Mouse (Mus musculus) megakaryocyte-erythroid progenitor cell, adult 5-6 weeks (primary cell): ENCODE data around the gene Usp2. TPM values are rescaled to one million over a fixed set of nuclear protein-coding genes. Genes with fewer than 3 reads are reported as not detected.
A peak's percentile ranks its signal among the peaks of the same experiment; 100 is the strongest.

Experiments used
- ATAC-seq: replicated peaks from 2 replicates; pipeline ENCODE4 v1.8.0; 2016; ENCODE audit warnings: mild to moderate bottlenecking, inconsistent platforms; ENCODE audit not compliant: severe bottlenecking, poor library complexity, low FRiP score, low TSS enrichment
- total RNA-seq, 2 experiments: library from RNA; stranded (forward) in 1 of 2; stranded (reverse) in 1 of 2; fragments of 200-1000, 215-1000 nt in 1 of 2; fragments of >200 nt in 1 of 2; fragmentation: Nextera tagmentation in 1 of 2; gene quantifications; 2 replicates each; pipeline ENCODE4 v1.2.3; 2014 to 2017

The Usp2 gene
- total RNA-seq, 2 experiments from 2014 or later, result 1.8 to 2.1 TPM

- no peak for ATAC-seq
These were observed 21.5 kb upstream of the Usp2 start for GRCm38 (mm10) chr9:44045158-44045883.

DNA sequence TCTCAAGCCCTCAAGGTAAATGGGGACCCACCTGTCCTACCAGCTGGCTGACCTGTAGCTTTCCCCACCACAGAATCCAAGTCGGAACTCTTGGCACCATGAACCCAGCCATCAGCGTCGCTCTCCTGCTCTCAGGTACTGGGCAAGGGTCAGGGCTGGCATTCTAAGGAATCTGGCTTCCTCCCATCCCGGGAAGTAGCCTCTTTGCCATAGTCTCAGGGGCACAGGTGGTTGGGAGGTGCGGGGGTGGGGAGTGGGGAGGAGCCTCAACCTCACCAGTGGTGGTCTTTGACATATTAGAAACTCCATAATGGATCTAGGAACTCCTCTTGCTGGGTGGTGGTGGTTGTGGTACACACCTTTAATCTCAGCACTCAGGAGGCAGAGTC lies 20.9 kb upstream of the Usp2 start:
- ATAC-seq, result no peak

DNA sequence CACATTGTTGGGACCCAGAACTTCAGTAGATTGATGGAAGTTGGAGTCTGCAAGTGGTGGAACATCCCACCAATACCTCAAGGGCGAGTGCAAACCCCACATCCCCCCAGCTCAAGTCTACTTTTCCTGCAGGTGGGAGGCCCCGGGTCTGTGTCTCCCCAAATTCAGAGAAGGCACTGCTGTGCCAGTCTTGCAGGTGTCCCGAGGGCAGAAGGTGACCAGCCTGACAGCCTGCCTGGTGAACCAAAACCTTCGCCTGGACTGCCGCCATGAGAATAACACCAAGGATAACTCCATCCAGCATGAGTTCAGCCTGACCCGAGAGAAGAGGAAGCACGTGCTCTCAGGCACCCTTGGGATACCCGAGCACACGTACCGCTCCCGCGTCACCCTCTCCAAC lies 20.4 kb upstream of the Usp2 start:
- ATAC-seq, result no peak

DNA sequence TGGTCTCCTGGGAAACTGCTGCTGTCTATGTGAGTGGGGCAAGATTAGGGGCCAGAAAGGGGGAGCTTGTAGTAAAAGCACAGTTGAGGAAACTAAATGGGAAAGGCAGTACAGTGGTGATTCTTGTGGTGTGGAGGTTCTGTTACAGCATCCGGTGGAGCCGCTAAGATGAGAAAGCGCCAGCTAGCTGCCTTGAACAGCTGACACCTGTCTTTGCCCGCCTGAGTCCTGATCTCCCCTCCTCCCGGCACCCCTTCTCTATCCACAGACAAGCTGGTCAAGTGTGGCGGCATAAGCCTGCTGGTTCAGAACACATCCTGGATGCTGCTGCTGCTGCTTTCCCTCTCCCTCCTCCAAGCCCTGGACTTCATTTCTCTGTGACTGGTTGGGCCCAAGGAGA lies 19.8 kb upstream of the Usp2 start:
- ATAC-seq, result no peak

DNA sequence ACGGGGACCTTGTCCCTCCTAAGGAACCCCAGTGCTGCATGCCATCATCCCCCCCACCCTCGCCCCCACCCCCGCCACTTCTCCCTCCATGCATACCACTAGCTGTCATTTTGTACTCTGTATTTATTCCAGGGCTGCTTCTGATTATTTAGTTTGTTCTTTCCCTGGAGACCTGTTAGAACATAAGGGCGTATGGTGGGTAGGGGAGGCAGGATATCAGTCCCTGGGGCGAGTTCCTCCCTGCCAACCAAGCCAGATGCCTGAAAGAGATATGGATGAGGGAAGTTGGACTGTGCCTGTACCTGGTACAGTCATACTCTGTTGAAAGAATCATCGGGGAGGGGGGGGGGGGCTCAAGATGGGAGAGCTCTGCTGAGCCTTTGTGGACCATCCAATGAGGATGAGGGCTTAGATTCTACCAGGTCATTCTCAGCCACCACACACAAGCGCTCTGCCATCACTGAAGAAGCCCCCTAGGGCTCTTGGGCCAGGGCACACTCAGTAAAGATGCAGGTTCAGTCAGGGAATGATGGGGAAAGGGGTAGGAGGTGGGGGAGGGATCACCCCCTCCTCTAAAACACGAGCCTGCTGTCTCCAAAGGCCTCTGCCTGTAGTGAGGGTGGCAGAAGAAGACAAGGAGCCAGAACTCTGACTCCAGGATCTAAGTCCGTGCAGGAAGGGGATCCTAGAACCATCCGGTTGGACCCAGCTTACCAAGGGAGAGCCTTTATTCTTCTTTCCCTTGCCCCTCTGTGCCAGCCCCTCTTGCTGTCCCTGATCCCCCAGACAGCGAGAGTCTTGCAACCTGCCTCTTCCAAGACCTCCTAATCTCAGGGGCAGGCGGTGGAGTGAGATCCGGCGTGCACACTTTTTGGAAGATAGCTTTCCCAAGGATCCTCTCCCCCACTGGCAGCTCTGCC lies 19.0 kb upstream of the Usp2 start:
- ATAC-seq, result no peak

DNA sequence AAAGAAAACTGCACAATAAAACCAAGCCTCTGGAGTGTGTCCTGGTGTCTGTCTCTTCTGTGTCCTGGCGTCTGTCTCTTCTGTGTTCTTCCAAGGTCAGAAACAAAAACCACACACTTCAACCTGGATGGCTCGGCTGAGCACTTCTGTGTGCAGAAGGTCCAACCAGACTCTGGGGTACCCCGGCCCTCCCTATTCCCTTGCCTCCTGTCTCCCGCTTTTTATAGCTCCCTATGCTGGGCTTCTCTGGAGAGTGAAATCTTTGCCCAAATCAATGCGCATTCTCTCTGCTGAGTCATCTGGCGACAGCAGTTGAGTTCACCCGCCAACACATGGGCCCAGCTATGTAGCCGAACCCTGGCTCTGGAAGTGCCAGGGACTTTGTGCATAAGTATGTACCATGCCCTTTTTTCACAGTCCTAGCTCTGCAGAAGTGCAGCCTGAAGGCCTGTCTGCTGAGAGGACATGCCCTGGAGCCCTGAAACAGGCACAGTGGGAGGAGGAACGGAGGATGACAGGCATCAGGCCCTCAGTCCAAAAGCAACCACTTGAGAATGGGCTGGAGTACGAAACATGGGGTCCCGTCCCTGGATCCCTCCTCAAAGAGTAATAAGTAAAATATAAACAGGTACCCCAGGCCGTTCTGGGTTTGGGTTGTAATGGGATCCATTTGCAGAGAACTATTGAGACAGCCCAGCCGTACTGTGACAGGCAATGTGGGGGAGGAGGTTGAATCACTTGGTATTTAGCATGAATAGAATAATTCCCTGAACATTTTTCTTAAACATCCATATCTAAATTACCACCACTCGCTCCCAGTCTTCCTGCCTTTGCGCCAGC lies 18.1 kb upstream of the Usp2 start:
- no peak for ATAC-seq

DNA sequence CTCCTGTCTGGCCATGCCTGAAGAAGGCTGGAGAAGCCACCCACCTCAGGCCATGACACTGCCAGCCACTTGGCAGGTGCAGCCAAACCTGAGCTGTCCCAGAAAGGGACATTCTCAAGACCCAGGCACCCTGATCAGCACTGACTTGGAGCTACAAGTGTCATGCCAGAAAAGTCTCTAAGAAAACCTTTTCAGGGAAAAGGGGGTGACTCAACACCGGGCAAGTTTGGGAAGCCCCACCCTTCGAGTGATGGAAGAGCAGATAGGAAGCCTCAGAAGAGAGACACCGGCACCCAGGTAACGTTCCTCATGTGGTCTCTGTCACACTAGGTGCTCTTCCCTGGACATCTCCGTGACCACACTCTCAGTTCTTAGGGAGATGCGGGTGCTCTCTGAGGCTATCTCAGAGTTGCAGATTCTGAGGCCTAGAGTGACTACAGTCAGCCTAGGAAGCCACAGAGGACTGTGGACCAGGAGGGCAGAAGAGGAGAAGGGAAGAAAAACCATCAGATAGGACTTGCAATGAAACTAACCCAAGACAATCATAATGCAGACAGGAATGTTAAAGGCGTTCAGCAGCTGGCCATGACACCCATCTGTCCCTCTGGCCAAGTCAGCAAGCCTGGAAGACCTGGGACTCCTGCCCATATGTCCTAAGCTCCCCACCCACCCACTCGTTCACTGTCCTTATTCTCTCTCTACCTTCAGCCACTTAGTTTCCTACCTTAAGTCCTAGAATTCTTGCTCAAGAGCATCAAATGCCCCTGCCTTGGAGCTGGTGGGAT lies 17.2 kb upstream of the Usp2 start:
- no peak for ATAC-seq

DNA sequence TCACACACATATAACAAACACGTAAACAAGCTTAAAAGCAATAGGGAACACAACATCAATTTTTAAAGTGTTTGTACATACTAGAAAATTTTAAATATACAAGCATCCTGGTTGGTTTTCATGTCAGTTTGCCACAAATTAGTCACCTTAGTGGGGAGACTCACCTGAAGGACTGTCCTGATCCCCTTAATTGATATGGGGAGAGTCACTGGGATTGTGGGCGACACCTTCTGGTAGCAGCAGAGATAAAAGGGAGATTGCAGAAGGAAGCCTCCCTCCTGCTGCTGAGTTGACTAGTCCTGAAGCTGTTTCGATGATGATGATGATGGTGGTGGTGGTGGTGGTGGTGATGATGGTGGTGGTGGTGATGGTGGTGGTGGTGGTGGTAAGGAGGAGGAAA lies 14.0 kb upstream of the Usp2 start:
- no peak for ATAC-seq

DNA sequence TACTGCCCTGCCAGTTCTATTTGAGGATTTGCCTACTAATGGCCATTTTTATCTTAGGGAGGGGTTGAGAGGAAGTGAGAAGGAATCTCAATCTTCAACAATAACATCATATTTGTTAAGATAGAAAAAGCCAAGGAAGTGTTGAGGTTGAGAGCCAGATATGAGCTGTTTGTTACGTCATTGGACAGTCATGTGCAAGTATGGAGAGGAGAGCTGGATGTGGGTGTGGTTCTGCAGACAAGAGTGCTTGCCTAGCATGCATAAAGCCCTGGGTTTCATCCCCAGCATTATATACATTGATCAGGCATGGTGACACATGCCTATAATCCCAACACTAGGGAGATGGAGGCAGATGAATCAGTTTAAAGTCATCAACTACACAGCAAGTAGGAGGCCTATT lies 12.9 kb upstream of the Usp2 start:
- ATAC-seq, result no peak

DNA sequence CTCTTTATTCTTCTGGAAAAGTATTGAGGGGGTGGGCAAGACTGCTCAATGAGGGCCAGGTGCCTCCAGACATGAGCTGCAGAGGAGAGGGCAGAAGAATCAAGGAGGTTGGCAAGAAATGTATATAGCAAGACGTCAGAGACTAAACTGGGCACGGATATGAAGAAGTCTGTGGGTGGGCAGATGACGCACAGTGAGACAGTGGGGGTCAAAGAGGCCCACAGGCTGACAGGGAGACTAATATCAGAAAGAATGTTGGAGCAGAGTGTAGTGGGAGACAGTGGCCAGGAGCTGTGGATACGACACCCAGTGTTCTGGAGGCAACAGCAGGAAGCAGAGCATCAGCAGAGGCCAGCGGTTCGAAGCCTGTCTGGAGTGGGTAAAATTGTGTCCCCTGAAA lies 8.2 kb upstream of the Usp2 start:
- no peak for ATAC-seq

GRCm38 (mm10) chr9:44065177-44065576 lies 1.6 kb upstream of the Usp2 start:
- no peak for ATAC-seq

DNA sequence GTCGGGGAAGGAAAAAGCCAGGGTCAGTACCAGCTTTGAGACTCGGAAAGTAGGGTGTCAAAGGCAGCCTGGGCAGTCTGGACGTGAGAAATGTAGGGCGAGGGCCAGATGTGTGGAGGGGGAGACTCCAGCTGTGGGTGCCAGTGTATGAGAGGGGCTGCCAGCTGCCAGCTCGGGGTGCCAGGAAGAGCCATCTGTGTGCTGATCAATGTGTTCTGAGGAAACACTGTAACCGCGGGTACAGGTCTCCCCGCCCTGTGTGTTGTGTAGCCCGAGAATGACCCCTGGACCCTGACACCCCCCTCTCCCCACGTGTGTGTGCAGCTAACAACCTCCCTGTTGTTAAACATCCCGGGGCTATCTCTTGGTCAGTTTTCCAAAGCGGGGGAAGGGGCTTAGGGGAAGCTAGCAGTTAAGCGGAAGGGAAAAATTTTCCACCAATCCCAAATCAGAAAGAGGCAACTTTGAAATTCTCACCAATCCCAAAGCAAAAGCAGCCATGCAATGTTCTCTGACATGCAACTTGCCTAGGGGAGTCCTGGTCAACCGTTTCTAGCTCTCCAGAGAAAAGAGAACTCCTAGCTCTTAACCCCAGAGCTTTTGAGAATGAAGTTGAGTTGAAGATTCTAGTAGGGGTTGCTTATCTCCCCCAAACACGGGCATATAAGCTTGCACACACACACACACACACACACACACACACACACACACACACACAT lies 579 bp downstream of the Usp2 start:
- ATAC-seq, result peak; percentile 38

DNA sequence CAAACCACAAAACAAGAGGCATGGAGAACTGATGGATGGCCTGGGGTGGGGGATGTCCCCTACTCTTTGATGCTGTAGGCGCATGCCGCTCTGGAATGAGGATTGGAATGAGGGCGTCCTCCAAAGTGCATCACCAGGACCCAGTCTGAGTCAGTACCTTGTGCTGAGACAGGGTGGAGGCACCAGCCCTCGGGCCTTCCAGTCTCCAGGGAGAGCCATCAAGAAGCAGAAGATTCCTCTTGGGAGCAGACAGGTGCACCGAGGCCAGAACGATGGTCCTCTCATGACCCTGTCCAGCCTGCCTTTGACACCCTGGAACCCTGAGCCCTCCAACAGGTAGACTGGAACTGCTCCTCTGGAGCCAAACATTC lies 1.1 kb downstream of the Usp2 start:
- no peak for ATAC-seq

- no peak for ATAC-seq
These were observed 2.4 kb downstream of the Usp2 start for GRCm38 (mm10) chr9:44069252-44069651.

- ATAC-seq, result no peak
These were observed 3.5 kb downstream of the Usp2 start for GRCm38 (mm10) chr9:44070113-44070843.

DNA sequence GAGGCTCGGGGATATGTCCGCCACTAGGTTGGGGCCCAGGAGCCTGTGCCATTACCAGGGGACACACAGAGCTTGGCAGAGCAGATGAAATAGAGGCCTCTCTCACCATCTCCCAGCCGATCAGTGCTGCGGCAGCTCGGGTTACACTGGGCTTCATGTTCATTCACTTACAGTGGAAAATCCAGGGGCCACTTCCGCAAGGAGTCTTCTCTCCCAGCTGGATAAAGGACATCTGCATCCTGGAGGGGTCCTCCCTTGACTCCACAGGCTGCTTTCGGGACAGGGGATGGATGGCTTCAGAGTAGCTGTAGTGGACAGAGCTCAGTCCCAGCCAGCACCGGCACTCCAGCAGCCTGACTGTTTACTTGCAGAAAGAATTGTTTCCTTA lies 4.0 kb downstream of the Usp2 start:
- no peak for ATAC-seq

DNA sequence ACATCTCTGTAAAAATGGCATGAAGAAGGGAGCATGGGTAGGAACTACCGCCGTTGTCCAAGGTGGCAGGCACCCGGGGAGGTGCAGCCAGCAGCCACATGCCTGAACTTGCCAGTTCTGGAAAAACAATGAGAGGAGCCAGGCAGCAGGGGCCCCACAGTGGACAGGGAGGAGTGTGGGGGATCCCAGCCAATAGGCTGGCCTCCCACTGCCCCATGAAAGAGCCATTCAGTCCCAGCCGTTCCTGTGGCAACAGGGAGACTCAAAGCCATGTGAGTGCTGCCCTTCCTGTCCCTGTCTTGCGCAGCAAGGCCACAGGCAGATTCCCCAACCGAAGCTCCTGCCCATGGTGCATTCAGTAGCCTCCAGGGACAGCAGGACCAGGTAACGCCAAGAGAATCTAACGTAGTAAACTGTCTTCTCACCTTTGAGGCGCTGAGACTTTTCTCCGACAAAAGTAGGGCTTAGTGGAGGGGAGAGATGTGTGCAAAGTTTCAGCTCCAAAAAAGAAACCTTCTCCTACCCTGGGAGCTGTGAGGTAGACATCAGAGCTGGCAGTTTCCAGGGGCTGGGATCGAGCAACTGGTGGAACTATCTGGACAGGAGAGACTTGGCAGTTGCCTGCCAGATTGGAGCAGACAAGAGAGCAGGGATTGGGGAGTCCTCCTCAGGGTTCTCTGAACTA lies 5.2 kb downstream of the Usp2 start:
- ATAC-seq, result no peak

GRCm38 (mm10) chr9:44072599-44072915 lies 5.7 kb downstream of the Usp2 start:
- no peak for ATAC-seq
